Mouse (Mus musculus) forelimb bud, embryonic 11.5 days (tissue): ENCODE results near the gene Snx3.

Experiments
- DNase-seq: peaks from one replicate; pipeline ENCODE4 v3.0.0-alpha.2; 2012; ENCODE audit warnings: low read depth, low spot score

Gene Snx3

GRCm38 (mm10) chr10:42501775-42502348 lies at the start of gene Snx3:
TSS of gene Snx3 (plus strand) at chr10:42502030.
- peak; percentile 96 for DNase-seq

GRCm38 (mm10) chr10:42454266-42454665 lies 47.6 kb upstream of the Snx3 start:
- no peak for DNase-seq

- no peak for DNase-seq
Measured at GRCm38 (mm10) chr10:42454690-42455089, 47.1 kb upstream of the Snx3 start.

- DNase-seq = no peak
Measured at GRCm38 (mm10) chr10:42455981-42456380, 45.8 kb upstream of the Snx3 start.

- no peak for DNase-seq
Measured at GRCm38 (mm10) chr10:42457557-42458191, 44.2 kb upstream of the Snx3 start.

GRCm38 (mm10) chr10:42464224-42464623 lies 37.6 kb upstream of the Snx3 start:
- no peak for DNase-seq

GRCm38 (mm10) chr10:42464805-42465204 lies 37.0 kb upstream of the Snx3 start:
- no peak for DNase-seq

DNA sequence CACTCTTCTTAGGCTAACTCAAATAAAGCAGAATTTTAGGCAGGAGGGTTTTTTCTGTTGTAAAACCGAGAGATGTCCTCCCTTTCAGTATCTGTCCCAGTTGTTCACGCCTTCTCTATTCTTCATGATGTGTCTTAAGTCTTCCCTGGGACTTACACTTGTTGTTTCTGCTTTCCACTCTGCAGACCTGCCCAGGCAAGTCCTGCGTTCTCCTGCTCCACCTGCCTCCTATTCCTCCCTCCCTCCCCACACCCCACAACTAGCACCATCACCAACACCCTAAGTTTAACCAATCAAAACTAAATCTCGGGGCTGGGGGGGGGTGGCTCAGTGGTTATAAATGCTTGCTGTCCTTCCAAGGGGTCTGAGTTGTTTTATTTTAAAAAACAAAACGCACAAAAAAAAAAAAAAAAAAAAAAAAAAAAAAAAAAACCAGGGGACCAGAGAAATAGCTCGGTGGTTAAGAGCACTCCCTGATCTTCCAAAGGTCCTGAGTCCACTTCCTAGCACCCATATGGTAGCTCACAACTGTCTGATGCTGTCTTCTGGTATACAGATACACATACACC lies 26.8 kb upstream of the Snx3 start:
- DNase-seq = no peak

- DNase-seq = no peak
Measured at GRCm38 (mm10) chr10:42476774-42477475, 24.9 kb upstream of the Snx3 start.

DNA sequence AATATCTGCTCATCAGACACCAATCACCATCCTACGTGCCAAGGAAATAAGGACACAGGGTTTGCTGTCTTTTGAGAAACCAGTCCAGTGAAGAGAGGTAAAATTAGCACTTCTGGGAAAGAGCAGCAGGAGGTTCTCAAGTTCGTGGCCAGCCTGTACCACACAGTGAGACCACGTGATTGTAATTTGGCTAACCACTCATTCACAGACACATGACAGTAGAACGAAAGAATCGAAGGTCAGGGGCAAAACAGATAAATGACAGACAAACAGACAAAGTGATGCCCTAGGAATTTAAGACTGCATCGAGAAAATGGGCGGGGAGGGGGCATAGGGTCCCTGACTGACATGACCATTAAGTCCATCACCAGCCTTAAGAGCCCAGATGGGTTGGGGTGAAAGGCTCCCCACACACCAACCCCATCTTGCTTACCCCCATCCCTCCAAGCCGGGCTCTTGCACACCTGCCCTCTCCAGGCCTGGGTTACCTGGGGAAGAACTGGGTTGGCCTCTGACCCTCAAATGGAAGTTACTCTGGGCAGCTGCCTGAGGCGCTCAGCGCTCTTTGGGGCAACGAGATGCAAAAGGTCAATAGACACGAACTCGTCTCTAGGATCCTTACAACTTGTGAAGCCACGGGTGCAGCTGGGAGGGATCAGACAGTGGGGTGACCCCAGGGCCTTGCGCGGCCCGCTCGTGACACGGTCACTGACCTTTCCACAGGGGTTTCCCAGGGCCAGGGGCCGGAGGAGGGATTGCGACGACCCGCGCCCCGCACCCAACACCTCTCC lies 24.1 kb upstream of the Snx3 start:
- no peak for DNase-seq

- DNase-seq = peak; percentile 90
Measured at GRCm38 (mm10) chr10:42478341-42478720, 23.5 kb upstream of the Snx3 start, which contains the start of gene Afg1l. TSS of gene Afg1l (minus strand) at chr10:42478565.

GRCm38 (mm10) chr10:42480719-42481118 lies 21.1 kb upstream of the Snx3 start:
- DNase-seq = no peak

GRCm38 (mm10) chr10:42488606-42489296 lies 13.1 kb upstream of the Snx3 start:
- DNase-seq = no peak

DNA sequence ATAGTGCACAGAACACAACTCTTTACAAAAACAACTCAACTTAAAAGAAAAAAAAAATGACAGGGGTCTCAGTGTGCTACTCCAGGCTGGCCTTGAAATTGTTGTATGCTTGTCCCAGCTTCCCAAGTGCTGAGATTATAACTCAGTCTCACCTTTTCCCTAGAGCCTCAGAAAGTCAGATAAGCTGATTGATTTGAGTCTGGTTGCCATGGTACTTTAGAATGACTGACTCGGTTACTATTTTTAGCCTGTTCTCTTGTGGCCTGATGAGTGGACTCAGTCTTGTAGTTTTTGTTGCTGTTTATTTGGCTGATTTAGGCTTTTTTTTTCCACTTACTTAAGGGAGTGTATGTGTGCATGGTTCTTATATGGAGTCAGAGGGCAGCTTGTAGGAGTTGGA lies 10.7 kb upstream of the Snx3 start:
- no peak for DNase-seq

GRCm38 (mm10) chr10:42492027-42492771 lies 9.6 kb upstream of the Snx3 start:
- no peak for DNase-seq

- no peak for DNase-seq
Measured at GRCm38 (mm10) chr10:42493000-42493399, 8.8 kb upstream of the Snx3 start.

DNA sequence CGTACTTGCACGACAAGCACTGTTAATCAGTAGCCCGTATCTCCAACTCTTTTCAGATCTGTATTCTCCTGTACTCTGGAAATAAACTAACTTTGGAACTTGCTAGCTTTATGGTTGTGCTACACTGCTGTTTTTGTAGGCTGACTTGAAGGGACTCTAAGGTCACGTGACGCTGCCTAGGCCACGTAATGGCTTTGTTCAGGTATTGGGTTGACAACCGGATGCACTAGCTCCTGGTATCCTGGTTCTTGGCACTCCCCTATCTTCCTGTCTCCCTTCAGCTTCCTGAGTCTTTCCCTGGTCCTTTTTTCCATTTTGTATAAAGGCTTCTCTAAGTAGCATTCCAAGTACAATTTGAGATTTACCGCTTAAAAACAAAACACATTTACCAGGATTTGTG lies 1.2 kb upstream of the Snx3 start:
- DNase-seq = no peak

- DNase-seq = no peak
Measured at GRCm38 (mm10) chr10:42501161-42501560, 669 bp upstream of the Snx3 start.

- DNase-seq = peak; percentile 40
Measured at GRCm38 (mm10) chr10:42502349-42503111, 700 bp downstream of the Snx3 start.
